Mouse (Mus musculus): ENCODE results near the gene Vmn1r63. TPM values are rescaled to one million over a fixed set of nuclear protein-coding genes. Genes with fewer than 3 reads are reported as not detected.

Gene Vmn1r63
- not detected in 4 replicates for total RNA-seq (2023; ENCODE audit: inconsistent age)

DNA sequence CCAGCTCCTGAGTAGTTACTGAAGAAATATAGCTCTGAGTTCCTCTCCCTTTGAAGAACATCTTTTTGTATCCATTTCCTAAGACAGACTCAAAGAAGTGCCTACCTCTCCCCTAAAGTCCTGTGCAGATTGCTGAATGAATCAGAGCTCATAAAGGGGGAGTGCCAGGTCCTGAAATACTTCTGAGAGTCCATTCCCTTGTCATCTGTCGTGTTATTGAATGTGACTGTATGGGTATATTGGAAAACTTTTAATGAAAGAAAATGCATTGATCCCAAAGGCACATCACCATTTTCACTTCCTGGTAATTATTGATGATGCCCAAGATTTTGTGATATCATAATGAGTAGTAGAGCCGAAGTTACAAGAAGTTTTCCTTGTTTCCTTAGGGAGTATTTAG, at the start of gene Vmn1r63:
Vmn1r63 (minus strand) TSS at position 101 of the 400 bp plus-strand sequence.

Other genes with a start within 250 kb of the Vmn1r63 start
- gene Vmn1r61, start 192.2 kb downstream of the Vmn1r63 start, total RNA-seq (2023; ENCODE audit: inconsistent age): not detected in 4 replicates
- gene Vmn1r62, start 131.8 kb downstream of the Vmn1r63 start, total RNA-seq (2023; ENCODE audit: inconsistent age): not detected in 4 replicates
- gene Vmn1r64, start 79.1 kb upstream of the Vmn1r63 start, total RNA-seq (2023; ENCODE audit: inconsistent age): not detected in 4 replicates
- not detected in 4 replicates for gene Vmn1r65, start 205.6 kb upstream of the Vmn1r63 start, total RNA-seq (2023; ENCODE audit: inconsistent age)
- not detected in 4 replicates for gene Nlrp4c, start 239.7 kb upstream of the Vmn1r63 start, total RNA-seq (2023; ENCODE audit: inconsistent age)

Measured in B cell, adult (primary cell).